Mouse (Mus musculus): ENCODE results near the gene Eps8. TPM values are rescaled to one million over a fixed set of nuclear protein-coding genes. Genes with fewer than 3 reads are reported as not detected.

Gene Eps8
- polyA plus RNA-seq, 1 experiment = 66.0 TPM

DNA sequence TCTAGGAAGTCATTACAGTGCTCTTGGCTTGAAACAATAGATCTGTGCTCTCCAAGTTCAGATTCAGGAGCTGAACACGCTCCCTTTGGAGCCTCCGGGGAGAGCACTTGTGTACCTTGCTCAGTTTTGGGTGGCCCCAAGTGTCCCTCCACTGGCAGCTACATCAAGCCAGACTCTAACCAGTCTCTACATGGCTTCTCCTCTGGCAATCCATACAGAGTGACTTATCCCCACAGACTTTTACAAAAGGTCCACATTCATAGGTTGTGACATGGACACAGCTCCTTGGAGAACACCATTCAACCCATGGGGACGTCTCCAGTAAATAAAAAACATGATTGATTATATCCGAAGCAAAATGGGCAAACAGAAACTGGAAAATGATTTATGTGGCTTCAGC lies 217.2 kb downstream of the Eps8 start:
- H3K27me3 ChIP-seq (ENCODE audit: control insufficient read depth, insufficient read depth, low read length) = no peaks in the 10 kb centered on the region
- no peak for TF ChIP-seq CTCF (IDR thresholded peaks at IDR 0.05; ENCODE audit: extremely low read depth, insufficient read length, insufficient replicate concordance, low read depth, low read length)
- TF ChIP-seq POLR2A (IDR thresholded peaks at IDR 0.05; ENCODE audit: low read depth, low read length) = no peak
- H3K4me1 ChIP-seq (ENCODE audit: control insufficient read depth, insufficient read depth, insufficient read length, low read length) = peaks cover 14% of the 10 kb centered on the region; the same call in 1 of the 2 replicates
- H3K4me3 ChIP-seq (ENCODE audit: low read depth, low read length) = no peak overlapping the region
- 91% methylated on average over 4 of the region's 4 CpGs for WGBS
- H3K36me3 ChIP-seq (ENCODE audit: control insufficient read depth, insufficient read depth, low read length) = no peaks in the 10 kb centered on the region
- no peak overlapping the region for H3K27ac ChIP-seq (ENCODE audit: insufficient read depth, low read depth, low read length)

DNA sequence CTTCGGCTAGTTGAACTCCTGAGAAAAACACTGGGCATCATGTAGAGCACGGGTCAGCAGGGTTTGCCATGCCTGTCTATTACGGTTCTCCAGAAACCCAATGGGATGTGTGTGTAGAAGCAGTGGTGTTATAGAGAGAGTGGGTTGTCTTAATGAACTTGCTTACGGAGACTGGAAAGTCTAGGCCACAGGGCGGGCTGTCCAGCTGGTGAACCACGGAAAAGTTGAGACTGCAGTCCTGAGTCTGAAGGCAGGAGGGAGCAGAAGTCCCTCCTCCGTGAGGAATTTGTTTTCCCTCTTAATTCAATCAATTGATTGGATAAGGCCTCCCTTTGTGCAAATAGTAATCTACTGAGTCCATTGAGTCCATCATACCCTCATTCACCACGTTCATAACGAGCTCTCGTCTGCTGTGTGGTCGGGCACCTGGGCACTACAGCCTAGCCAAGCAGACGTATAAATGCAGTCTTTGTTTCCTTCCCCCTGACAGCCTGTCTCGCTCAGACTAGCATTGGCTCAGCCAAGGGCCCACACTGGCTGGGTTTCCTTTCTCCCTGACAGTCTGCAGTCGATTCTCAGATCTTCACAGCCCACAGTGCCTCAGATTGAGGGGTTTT lies 221.0 kb downstream of the Eps8 start:
- TF ChIP-seq POLR2A (IDR thresholded peaks at IDR 0.05; ENCODE audit: low read depth, low read length) = no peak
- no peak for TF ChIP-seq CTCF (IDR thresholded peaks at IDR 0.05; ENCODE audit: extremely low read depth, insufficient read length, insufficient replicate concordance, low read depth, low read length)
- WGBS = 32% methylated on average over 14 of the region's 14 CpGs
- no peaks in the 10 kb centered on the region for H3K36me3 ChIP-seq (ENCODE audit: control insufficient read depth, insufficient read depth, low read length)
- H3K4me1 ChIP-seq (ENCODE audit: control insufficient read depth, insufficient read depth, insufficient read length, low read length) = peaks cover 2% of the 10 kb centered on the region; the same call in 1 of the 2 replicates
- no peak overlapping the region for H3K27ac ChIP-seq (ENCODE audit: insufficient read depth, low read depth, low read length)
- H3K27me3 ChIP-seq (ENCODE audit: control insufficient read depth, insufficient read depth, low read length) = no peaks in the 10 kb centered on the region
- H3K4me3 ChIP-seq (ENCODE audit: low read depth, low read length) = no peak overlapping the region

Other genes starting within 250 kb of the Eps8 start
- 18.0 and 33.9 TPM in 2 replicates for gene Strap, start 80.2 kb upstream of the Eps8 start, polyA plus RNA-seq (2012; rRNA removed)
- 11.8 and 23.9 TPM in 2 replicates for gene Dera, start 99.7 kb upstream of the Eps8 start, polyA plus RNA-seq (2012; rRNA removed)